Mouse (Mus musculus) kidney, postnatal 0 days (tissue): ENCODE measurements at regions not wholly inside any gene's neighbourhood (a gene's known extent, or its start where the extent isn't known, plus 50 kb on each side); places are given as distances from the start of the nearest gene placed in this dataset.

Source experiments
- ATAC-seq: fragments of 200-750 bp; cut with Nextera tagmentation; replicated peaks from 2 replicates; pipeline ENCODE4 v1.8.0; 2017; ENCODE audit warnings: low read depth, moderate number of reproducible peaks, moderate TSS enrichment, moderate library complexity; ENCODE audit not compliant: low FRiP score
- DNase-seq: peaks from one replicate; pipeline ENCODE4 v3.0.0-alpha.2; 2016; ENCODE audit warnings: low spot score
- H3K27ac ChIP-seq: fragments of 300-500 bp; sonication (generic); 2 replicates; pipeline ENCODE4 v1.5.1; 2014; ENCODE audit warnings: mild to moderate bottlenecking
- H3K27me3 ChIP-seq: fragments of 300-500 bp; sonication (generic); 2 replicates; pipeline ENCODE4 v1.6.1; 2014; ENCODE audit warnings: low read length, mixed read lengths; ENCODE audit not compliant: insufficient read depth
- H3K36me3 ChIP-seq: fragments of 300-500 bp; sonication (generic); 2 replicates; pipeline ENCODE4 v1.6.1; 2014; ENCODE audit warnings: low read length, mixed read lengths; ENCODE audit not compliant: insufficient read depth
- H3K4me1 ChIP-seq: fragments of 300-500 bp; sonication (generic); replicated peaks from 2 replicates; pipeline ENCODE4 v1.6.1; 2014; ENCODE audit warnings: antibody characterized with exemption, low read length, mixed read lengths; ENCODE audit not compliant: insufficient read depth
- H3K4me2 ChIP-seq: fragments of 300-500 bp; sonication (generic); 2 replicates; pipeline ENCODE4 v1.6.1; 2014; ENCODE audit warnings: mild to moderate bottlenecking, low read length, moderate library complexity, mixed read lengths
- H3K4me3 ChIP-seq: fragments of 300-500 bp; sonication (generic); replicated peaks from 2 replicates; pipeline ENCODE4 v1.5.1; 2014; ENCODE audit warnings: low read depth, low read length
- H3K9ac ChIP-seq: fragments of 300-500 bp; sonication (generic); 2 replicates; pipeline ENCODE4 v1.6.1; 2014; ENCODE audit warnings: low read depth, low read length
- H3K9me3 ChIP-seq: fragments of 300-500 bp; sonication (generic); replicated peaks from 2 replicates; pipeline ENCODE4 v1.6.1; 2016; ENCODE audit warnings: low read length, inconsistent platforms, mixed read lengths
- CTCF ChIP-seq: IDR thresholded peaks from 2 replicates; pipeline ENCODE4 v1.5.1; 2016; ENCODE audit warnings: antibody characterized with exemption, low read depth, mild to moderate bottlenecking, moderate library complexity
- WGBS: fragments of 180-500 bp; shearing (Covaris S2); extraction: QIAGEN DNeasy Blood & Tissue Kit; methylation state at CpG from one replicate; pipeline ENCODE4 v1.1.7; 2014; 5-methylcytosine and 5-hydroxymethylcytosine counted together

DNA sequence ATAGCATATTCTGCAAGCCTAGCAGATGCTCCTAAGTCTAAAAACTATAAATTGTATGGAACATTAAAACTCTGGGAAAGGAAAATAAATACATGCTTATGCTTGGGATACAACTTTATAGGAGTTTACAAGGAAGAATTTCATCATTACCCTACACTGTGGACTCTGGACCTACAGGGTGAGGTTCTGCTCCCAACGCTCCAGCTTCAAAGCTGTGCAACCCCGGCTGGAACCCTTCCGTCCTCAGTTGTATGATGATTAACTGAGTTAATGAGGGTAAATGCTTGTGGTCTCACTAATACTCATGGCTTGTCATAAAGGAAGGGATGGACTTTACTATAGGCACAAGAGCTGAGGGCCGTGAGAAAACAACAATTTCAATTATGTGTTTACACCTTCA is 76.6 kb upstream of the Cited2 start:
- DNase-seq (peak; percentile 35), ATAC-seq (peak; percentile 83)
- 37% methylated on average over 4 of the region's 4 CpGs for WGBS
- no peak overlapping the region for H3K4me3 ChIP-seq
- H3K27ac ChIP-seq, result no peak overlapping the region
- no peak overlapping the region for H3K4me2 ChIP-seq
- H3K36me3 ChIP-seq, result no peaks in the 10 kb centered on the region
- TF ChIP-seq CTCF, result no peak
- no peaks in the 10 kb centered on the region for H3K4me1 ChIP-seq
- H3K9me3 ChIP-seq, result no peaks in the 10 kb centered on the region
- no peak overlapping the region for H3K9ac ChIP-seq
- no peaks in the 10 kb centered on the region for H3K27me3 ChIP-seq

DNA sequence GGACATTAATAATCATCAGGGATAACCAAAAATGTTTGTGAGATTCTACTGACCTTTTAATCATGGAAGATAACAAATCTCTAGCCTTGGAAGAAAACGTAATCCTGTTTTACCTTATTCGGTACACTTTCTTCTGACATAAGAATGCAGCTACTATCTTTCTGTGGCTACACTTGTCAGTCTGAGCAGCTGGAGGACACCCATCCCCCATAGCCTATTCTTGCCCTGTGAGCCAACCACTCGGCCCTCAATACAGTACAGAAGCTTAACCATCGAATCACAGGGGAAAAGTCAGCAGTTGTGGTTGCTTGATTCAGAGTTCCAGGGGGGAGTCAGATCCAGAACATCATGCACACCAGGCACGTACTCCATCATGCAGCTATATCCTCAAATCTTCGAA is 74.9 kb upstream of the Cited2 start:
- Histone ChIP-seq H3K4me1 (no peaks in the 10 kb centered on the region), H3K4me2 (no peak overlapping the region), H3K36me3 (no peaks in the 10 kb centered on the region), H3K9me3 (no peaks in the 10 kb centered on the region), H3K27me3 (no peaks in the 10 kb centered on the region), H3K27ac (no peak overlapping the region), H3K4me3 (no peak overlapping the region), H3K9ac (no peak overlapping the region)
- ATAC-seq, result no peak
- 80% methylated on average over 6 of the region's 6 CpGs for WGBS
- no peak for TF ChIP-seq CTCF
- no peak for DNase-seq

DNA sequence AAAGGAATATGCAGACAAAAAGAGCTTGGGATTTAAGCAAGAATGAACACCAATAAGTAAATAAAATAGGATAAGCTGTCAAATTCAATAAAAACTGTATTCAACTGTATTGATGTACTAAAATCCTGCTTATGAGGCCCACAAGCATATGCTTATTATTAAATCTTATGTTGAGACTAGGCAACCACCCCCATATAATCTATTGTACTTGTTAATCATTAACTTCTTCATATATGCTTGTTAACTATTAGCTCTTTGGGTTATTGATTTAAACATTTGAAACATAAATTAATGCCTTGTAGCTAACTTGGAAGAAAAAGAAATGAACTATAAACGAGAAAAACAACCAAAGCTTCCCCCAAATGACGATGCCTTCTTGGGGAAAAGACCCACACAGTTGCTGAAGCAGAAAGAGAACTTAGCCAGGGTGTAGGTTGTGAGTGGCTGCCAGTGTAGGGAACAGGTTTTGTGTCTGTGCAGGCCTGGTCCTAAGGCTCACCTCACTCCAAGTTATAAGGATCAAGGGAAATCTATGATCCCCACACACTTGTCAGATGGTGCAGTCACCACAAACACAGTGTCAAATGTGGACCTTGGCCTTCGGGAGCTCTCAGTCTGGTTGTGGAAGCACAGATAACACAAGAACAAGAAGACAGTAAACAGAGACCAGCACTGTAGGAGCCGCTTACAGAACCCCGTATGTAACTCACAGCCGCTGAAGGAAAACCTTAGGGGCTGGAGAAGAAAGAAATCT is 71.8 kb upstream of the Cited2 start:
- Histone ChIP-seq H3K9me3 (no peaks in the 10 kb centered on the region), H3K4me1 (0 out of 2 replicates have a peak, but pooled peaks cover 6% of the 10 kb centered on the region), H3K4me3 (no peak overlapping the region), H3K4me2 (no peak overlapping the region), H3K27ac (peak overlapping the region; percentile 55), H3K27me3 (no peaks in the 10 kb centered on the region), H3K9ac (no peak overlapping the region), H3K36me3 (no peaks in the 10 kb centered on the region)
- no peak for TF ChIP-seq CTCF
- WGBS, result 69% methylated on average over 6 of the region's 6 CpGs
- DNase-seq (no peak), ATAC-seq (no peak)

DNA sequence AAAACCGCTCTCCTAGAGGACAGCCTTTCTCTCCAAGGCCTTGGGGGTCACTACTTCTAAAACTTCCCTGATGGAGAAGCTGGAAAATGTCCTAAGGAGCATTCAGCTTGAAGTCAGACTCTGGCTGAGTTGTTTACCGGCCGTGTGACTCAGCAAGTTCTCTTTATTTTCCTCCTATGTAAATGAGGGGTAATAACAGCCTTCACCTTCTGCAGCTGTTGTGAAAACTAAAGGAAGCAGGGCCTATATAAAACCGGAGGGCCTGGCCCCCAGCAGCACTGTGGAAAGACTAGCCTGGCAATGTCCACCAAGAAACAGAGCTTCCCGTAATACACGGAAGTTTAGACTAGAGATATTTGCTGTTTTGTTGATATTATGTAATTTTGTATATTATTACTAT is 69.7 kb upstream of the Cited2 start:
- no peak for ATAC-seq
- Histone ChIP-seq H3K4me1 (peaks cover 15% of the 10 kb centered on the region; the same call in 1 of the 2 replicates), H3K4me3 (no peak overlapping the region), H3K27me3 (no peaks in the 10 kb centered on the region), H3K36me3 (no peaks in the 10 kb centered on the region), H3K27ac (no peak overlapping the region), H3K9me3 (no peaks in the 10 kb centered on the region), H3K9ac (no peak overlapping the region), H3K4me2 (no peak overlapping the region)
- DNase-seq, result peak; percentile 19
- 53% methylated on average over 6 of the region's 6 CpGs for WGBS
- TF ChIP-seq CTCF, result no peak

DNA sequence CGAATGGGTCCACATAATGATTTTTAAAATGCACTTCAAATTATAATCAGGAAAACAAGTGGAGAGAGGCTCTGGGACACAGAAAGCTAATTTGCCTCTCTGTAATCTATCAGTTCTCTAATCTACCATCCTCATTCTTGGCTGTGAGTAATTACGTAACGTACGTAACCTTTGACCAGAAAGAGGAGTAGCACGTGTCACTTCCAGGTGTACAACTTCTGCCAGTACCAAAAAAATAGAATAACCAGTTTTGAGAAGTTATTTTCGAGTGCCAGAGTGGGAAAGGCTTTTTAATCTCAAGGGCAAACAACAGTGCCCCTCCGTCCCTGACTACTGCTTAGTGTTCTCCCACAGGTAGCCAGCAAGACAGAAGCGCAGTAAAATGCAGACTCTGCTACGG is 69.2 kb upstream of the Cited2 start:
- WGBS, result 78% methylated on average over 9 of the region's 9 CpGs
- no peak overlapping the region for H3K4me3 ChIP-seq
- no peak for DNase-seq
- H3K4me2 ChIP-seq, result no peak overlapping the region
- no peaks in the 10 kb centered on the region for H3K9me3 ChIP-seq
- TF ChIP-seq CTCF, result no peak
- ATAC-seq, result no peak
- no peaks in the 10 kb centered on the region for H3K36me3 ChIP-seq
- H3K4me1 ChIP-seq, result peaks cover 15% of the 10 kb centered on the region; the same call in 1 of the 2 replicates
- H3K9ac ChIP-seq, result no peak overlapping the region
- no peaks in the 10 kb centered on the region for H3K27me3 ChIP-seq
- no peak overlapping the region for H3K27ac ChIP-seq

DNA sequence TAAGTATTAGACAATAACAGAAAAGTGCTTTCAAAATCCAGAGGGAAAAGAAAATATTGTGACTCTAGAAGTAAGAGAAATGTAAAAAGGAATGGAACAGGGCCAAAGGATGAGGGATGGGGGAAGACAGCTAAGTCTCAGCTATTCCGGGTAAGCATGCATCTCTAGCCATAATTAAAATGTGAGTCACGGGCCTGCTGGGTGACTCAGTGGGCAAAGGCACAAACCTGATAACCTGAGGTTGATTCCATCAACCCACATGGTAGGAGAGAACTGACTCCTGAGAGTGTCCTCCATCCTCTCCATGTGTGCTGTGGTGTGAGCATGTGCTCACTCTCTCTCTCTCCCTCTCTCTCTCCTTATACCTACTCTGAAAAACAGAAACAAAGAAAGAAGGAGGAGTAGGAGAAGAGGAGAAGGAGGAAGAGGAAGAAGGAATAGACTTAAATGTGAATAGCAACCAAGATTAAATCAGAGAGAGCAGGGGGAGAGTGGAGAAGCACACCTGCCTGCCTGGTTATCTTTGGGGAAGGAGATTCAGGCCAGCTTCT is 68.6 kb upstream of the Cited2 start:
- DNase-seq (no peak), ATAC-seq (no peak)
- Histone ChIP-seq H3K4me2 (no peak overlapping the region), H3K36me3 (no peaks in the 10 kb centered on the region), H3K9me3 (no peaks in the 10 kb centered on the region), H3K27ac (no peak overlapping the region), H3K4me1 (peaks cover 15% of the 10 kb centered on the region; the same call in 1 of the 2 replicates), H3K4me3 (no peak overlapping the region), H3K27me3 (no peaks in the 10 kb centered on the region), H3K9ac (no peak overlapping the region)
- TF ChIP-seq CTCF, result no peak
- 56% methylated on average over 2 of the region's 2 CpGs for WGBS
